Mouse (Mus musculus): ENCODE results near the gene Pts.

Gene Pts

GRCm38 (mm10) chr9:50533328-50533727 is 4.8 kb upstream of the Pts start:
- peak; percentile 57 for DNase-seq (ENCODE audit: low read depth, low spot score)

- peak; percentile 55 for DNase-seq (ENCODE audit: low read depth, low spot score)
Observed at GRCm38 (mm10) chr9:50530890-50531289, 2.4 kb upstream of the Pts start.

GRCm38 (mm10) chr9:50527860-50528259 is 664 bp downstream of the Pts start:
- DNase-seq (ENCODE audit: low read depth, low spot score), result peak; percentile 61

- DNase-seq (ENCODE audit: low read depth, low spot score), result no peak
Observed at GRCm38 (mm10) chr9:50525585-50525984, 2.9 kb downstream of the Pts start.

GRCm38 (mm10) chr9:50524936-50525335 is 3.6 kb downstream of the Pts start:
- DNase-seq (ENCODE audit: low read depth, low spot score), result no peak

- DNase-seq (ENCODE audit: low read depth, low spot score), result no peak
Observed at GRCm38 (mm10) chr9:50522574-50522973, 6.0 kb downstream of the Pts start.

- no peak for DNase-seq (ENCODE audit: low read depth, low spot score)
Observed at GRCm38 (mm10) chr9:50521562-50521961, 7.0 kb downstream of the Pts start.

GRCm38 (mm10) chr9:50520748-50521147 is 7.8 kb downstream of the Pts start:
- DNase-seq (ENCODE audit: low read depth, low spot score), result no peak

- peak; percentile 32 for DNase-seq (ENCODE audit: low read depth, low spot score)
Observed at GRCm38 (mm10) chr9:50518781-50519180, 9.7 kb downstream of the Pts start.

GRCm38 (mm10) chr9:50515462-50515861 is 13.1 kb downstream of the Pts start:
- DNase-seq (ENCODE audit: low read depth, low spot score), result no peak

- DNase-seq (ENCODE audit: low read depth, low spot score), result no peak
Observed at GRCm38 (mm10) chr9:50507570-50507969, 21.0 kb downstream of the Pts start.

- DNase-seq (ENCODE audit: low read depth, low spot score), result no peak
Observed at GRCm38 (mm10) chr9:50505405-50505804, 23.1 kb downstream of the Pts start.

GRCm38 (mm10) chr9:50502949-50503348 is 25.6 kb downstream of the Pts start:
- DNase-seq (ENCODE audit: low read depth, low spot score), result no peak

GRCm38 (mm10) chr9:50500974-50501501 is 27.5 kb downstream of the Pts start:
- peak; percentile 59 for DNase-seq (ENCODE audit: low read depth, low spot score)

- DNase-seq (ENCODE audit: low read depth, low spot score), result no peak
Observed at GRCm38 (mm10) chr9:50500467-50500973, 28.0 kb downstream of the Pts start.

GRCm38 (mm10) chr9:50499781-50500180 is 28.7 kb downstream of the Pts start:
- DNase-seq (ENCODE audit: low read depth, low spot score), result no peak

- DNase-seq (ENCODE audit: low read depth, low spot score), result peak; percentile 7
Observed at GRCm38 (mm10) chr9:50498815-50499214, 29.7 kb downstream of the Pts start.

GRCm38 (mm10) chr9:50497536-50497935 is 31.0 kb downstream of the Pts start:
- DNase-seq (ENCODE audit: low read depth, low spot score), result no peak

GRCm38 (mm10) chr9:50497076-50497475 is 31.4 kb downstream of the Pts start:
- no peak for DNase-seq (ENCODE audit: low read depth, low spot score)

- DNase-seq (ENCODE audit: low read depth, low spot score), result no peak
Observed at GRCm38 (mm10) chr9:50496546-50496945, 32.0 kb downstream of the Pts start.

GRCm38 (mm10) chr9:50496151-50496505 is 32.4 kb downstream of the Pts start:
- DNase-seq (ENCODE audit: low read depth, low spot score), result no peak

- no peak for DNase-seq (ENCODE audit: low read depth, low spot score)
Observed at GRCm38 (mm10) chr9:50495405-50496150, 32.9 kb downstream of the Pts start.

GRCm38 (mm10) chr9:50494311-50494710 is 34.2 kb downstream of the Pts start, which contains the start of gene Plet1:
Gene Plet1 (plus strand): TSS chr9:50494525.
- DNase-seq (ENCODE audit: low read depth, low spot score), result no peak
